Mouse (Mus musculus) midbrain, embryonic 16.5 days (tissue): ENCODE data around the gene Palm2. TPM values are rescaled to one million over a fixed set of nuclear protein-coding genes. Genes with fewer than 3 reads are reported as not detected.

ENCODE experiments used
- ATAC-seq: fragments of 200-750 bp; cut with Nextera tagmentation; 2 replicates; pipeline ENCODE4 v1.8.0; 2017; ENCODE audit warnings: moderate TSS enrichment
- H3K27ac ChIP-seq: fragments of 300-500 bp; sonication (generic); 2 replicates; pipeline ENCODE4 v1.5.1; 2014; ENCODE audit warnings: mild to moderate bottlenecking, low read length, mixed read lengths
- H3K27me3 ChIP-seq: fragments of 300-500 bp; sonication (generic); 2 replicates; pipeline ENCODE4 v1.6.1; 2014; ENCODE audit warnings: low read depth, low read length, mixed read lengths; ENCODE audit not compliant: control insufficient read depth, insufficient read depth
- H3K36me3 ChIP-seq: fragments of 300-500 bp; sonication (generic); 2 replicates; pipeline ENCODE4 v1.6.1; 2014; ENCODE audit warnings: mild to moderate bottlenecking, low read length, moderate library complexity, mixed read lengths; ENCODE audit not compliant: control insufficient read depth, insufficient read depth
- H3K4me1 ChIP-seq: fragments of 300-500 bp; sonication (generic); 2 replicates; pipeline ENCODE4 v1.6.1; 2014; ENCODE audit warnings: mild to moderate bottlenecking, low read length, mixed read lengths; ENCODE audit not compliant: control insufficient read depth, insufficient read depth
- H3K4me2 ChIP-seq: fragments of 300-500 bp; sonication (generic); 2 replicates; pipeline ENCODE4 v1.6.1; 2014; ENCODE audit warnings: mild to moderate bottlenecking, low read length, mixed read lengths
- H3K4me3 ChIP-seq: fragments of 300-500 bp; sonication (generic); 2 replicates; pipeline ENCODE4 v1.5.1; 2014; ENCODE audit warnings: low read depth, mild to moderate bottlenecking, low read length, moderate library complexity, mixed read lengths
- H3K9ac ChIP-seq: fragments of 300-500 bp; sonication (generic); 2 replicates; pipeline ENCODE4 v1.6.1; 2014; ENCODE audit warnings: low read depth, low read length, mixed read lengths
- H3K9me3 ChIP-seq: fragments of 300-500 bp; sonication (generic); replicated peaks from 2 replicates; pipeline ENCODE4 v1.6.1; 2014; ENCODE audit warnings: mild to moderate bottlenecking, low read length, mixed read lengths; ENCODE audit not compliant: control insufficient read depth, poor library complexity, severe bottlenecking
- WGBS: fragments of 180-500 bp; shearing (Covaris S2); extraction: QIAGEN DNeasy Blood & Tissue Kit; methylation state at CpG from one replicate; pipeline ENCODE4 v1.1.7; 2014; 5-methylcytosine and 5-hydroxymethylcytosine counted together
- polyA plus RNA-seq: library from polyadenylated mRNA; unstranded; fragments of >200 nt; fragmentation: Nextera tagmentation; extraction: Ambion mirVana; gene quantifications from 2 replicates; pipeline ENCODE4 v1.2.1, GENCODE M21; 2015

Palm2 gene
- polyA plus RNA-seq, 1 experiment from 2014 or later: 20.6 TPM

GRCm38 (mm10) chr4:57489887-57490286, 55.8 kb downstream of the Palm2 start:
- Histone ChIP-seq H3K36me3 (no peaks in the 10 kb centered on the region), H3K27ac (no peak overlapping the region), H3K4me1 (no peaks in the 10 kb centered on the region), H3K4me3 (no peak overlapping the region), H3K4me2 (no peak overlapping the region), H3K27me3 (no peaks in the 10 kb centered on the region), H3K9ac (no peak overlapping the region), H3K9me3 (no peaks in the 10 kb centered on the region)
- ATAC-seq: no peak
- WGBS: 88% methylated on average over 6 of the region's 6 CpGs

GRCm38 (mm10) chr4:57504792-57505191, 70.7 kb downstream of the Palm2 start:
- no peak overlapping the region for H3K4me3 ChIP-seq
- WGBS: 87% methylated on average over 6 of the region's 6 CpGs
- H3K27ac ChIP-seq: no peak overlapping the region
- no peaks in the 10 kb centered on the region for H3K27me3 ChIP-seq
- H3K4me2 ChIP-seq: no peak overlapping the region
- no peaks in the 10 kb centered on the region for H3K9me3 ChIP-seq
- no peaks in the 10 kb centered on the region for H3K36me3 ChIP-seq
- no peak overlapping the region for H3K9ac ChIP-seq
- no peak for ATAC-seq
- no peaks in the 10 kb centered on the region for H3K4me1 ChIP-seq

GRCm38 (mm10) chr4:57510576-57510975, 76.5 kb downstream of the Palm2 start:
- Histone ChIP-seq H3K9me3 (no peaks in the 10 kb centered on the region), H3K36me3 (no peaks in the 10 kb centered on the region), H3K27me3 (no peaks in the 10 kb centered on the region), H3K9ac (no peak overlapping the region), H3K27ac (no peak overlapping the region), H3K4me2 (no peak overlapping the region), H3K4me1 (no peaks in the 10 kb centered on the region), H3K4me3 (no peak overlapping the region)
- ATAC-seq: no peak
- WGBS: 86% methylated on average over 2 of the region's 3 CpGs

GRCm38 (mm10) chr4:57511734-57512133, 77.7 kb downstream of the Palm2 start:
- Histone ChIP-seq H3K4me3 (no peak overlapping the region), H3K27ac (no peak overlapping the region), H3K36me3 (no peaks in the 10 kb centered on the region), H3K4me2 (no peak overlapping the region), H3K4me1 (no peaks in the 10 kb centered on the region), H3K9me3 (no peaks in the 10 kb centered on the region), H3K27me3 (no peaks in the 10 kb centered on the region), H3K9ac (no peak overlapping the region)
- ATAC-seq: no peak
- 80% methylated on average over 1 of the region's 1 CpGs for WGBS

GRCm38 (mm10) chr4:57513241-57513933, 79.3 kb downstream of the Palm2 start:
- H3K9me3 ChIP-seq: no peaks in the 10 kb centered on the region
- 85% methylated on average over 8 of the region's 8 CpGs for WGBS
- no peak overlapping the region for H3K4me2 ChIP-seq
- no peak overlapping the region for H3K27ac ChIP-seq
- H3K4me1 ChIP-seq: no peaks in the 10 kb centered on the region
- H3K4me3 ChIP-seq: no peak overlapping the region
- H3K9ac ChIP-seq: no peak overlapping the region
- H3K27me3 ChIP-seq: no peaks in the 10 kb centered on the region
- no peak for ATAC-seq
- no peaks in the 10 kb centered on the region for H3K36me3 ChIP-seq

GRCm38 (mm10) chr4:57514003-57514937, 80.2 kb downstream of the Palm2 start:
- H3K27ac ChIP-seq: no peak overlapping the region
- no peaks in the 10 kb centered on the region for H3K4me1 ChIP-seq
- no peak overlapping the region for H3K9ac ChIP-seq
- H3K4me3 ChIP-seq: no peak overlapping the region
- H3K36me3 ChIP-seq: no peaks in the 10 kb centered on the region
- no peak for ATAC-seq
- H3K9me3 ChIP-seq: no peaks in the 10 kb centered on the region
- 88% methylated on average over 31 of the region's 31 CpGs for WGBS
- H3K4me2 ChIP-seq: no peak overlapping the region
- no peaks in the 10 kb centered on the region for H3K27me3 ChIP-seq

GRCm38 (mm10) chr4:57515356-57515755, 81.3 kb downstream of the Palm2 start:
- Histone ChIP-seq H3K9ac (no peak overlapping the region), H3K9me3 (no peaks in the 10 kb centered on the region), H3K4me2 (no peak overlapping the region), H3K27ac (no peak overlapping the region), H3K4me3 (no peak overlapping the region), H3K4me1 (no peaks in the 10 kb centered on the region), H3K27me3 (no peaks in the 10 kb centered on the region), H3K36me3 (no peaks in the 10 kb centered on the region)
- WGBS: 77% methylated on average over 2 of the region's 2 CpGs
- ATAC-seq: no peak

- no peak overlapping the region for H3K27ac ChIP-seq
- no peaks in the 10 kb centered on the region for H3K27me3 ChIP-seq
- 91% methylated on average over 15 of the region's 15 CpGs for WGBS
- no peak overlapping the region for H3K4me2 ChIP-seq
- H3K36me3 ChIP-seq: no peaks in the 10 kb centered on the region
- no peaks in the 10 kb centered on the region for H3K4me1 ChIP-seq
- H3K9ac ChIP-seq: no peak overlapping the region
- H3K9me3 ChIP-seq: no peaks in the 10 kb centered on the region
- H3K4me3 ChIP-seq: no peak overlapping the region
- no peak for ATAC-seq
Measured at GRCm38 (mm10) chr4:57523456-57523855, 89.4 kb downstream of the Palm2 start.

GRCm38 (mm10) chr4:57524461-57524860, 90.4 kb downstream of the Palm2 start:
- 80% methylated on average over 3 of the region's 3 CpGs for WGBS
- H3K36me3 ChIP-seq: no peaks in the 10 kb centered on the region
- H3K27me3 ChIP-seq: no peaks in the 10 kb centered on the region
- H3K9ac ChIP-seq: no peak overlapping the region
- no peak for ATAC-seq
- no peak overlapping the region for H3K27ac ChIP-seq
- H3K9me3 ChIP-seq: no peaks in the 10 kb centered on the region
- no peaks in the 10 kb centered on the region for H3K4me1 ChIP-seq
- no peak overlapping the region for H3K4me3 ChIP-seq
- H3K4me2 ChIP-seq: no peak overlapping the region
